Comparison of ENCODE assay signal across 8 mouse cellular contexts in genomic region chr2:32646379-32647056, GRCm38 (mm10). TPM values are rescaled to one million over a fixed set of nuclear protein-coding genes. Genes with fewer than 3 reads are reported as not detected.
DNase-seq lines count a peak whose midpoint lies in the region; ATAC-seq and TF ChIP-seq lines count a peak whose summit lies in the region.

TSS of gene Eng (plus strand) at chr2:32646595.

- H3K9ac ChIP-seq in limb, embryonic 15.5 days: no peak within 1 kb of the TSS
- H3K9ac ChIP-seq in midbrain, embryonic 14.5 days (replicated peaks; ENCODE audit: low read length): no peak within 1 kb of the TSS

- TF ChIP-seq CTCF in cortical plate, adult 2 months (IDR thresholded peaks at IDR 0.05; ENCODE audit: extremely low read depth, insufficient read depth, low read length): no peak

- peak within 1 kb of the TSS; percentile 40 for H3K4me2 ChIP-seq in limb, embryonic 15.5 days
- no peak within 1 kb of the TSS for H3K4me2 ChIP-seq in midbrain, embryonic 14.5 days (ENCODE audit: low read length)

- H3K4me1 ChIP-seq in cortical plate, adult 2 months (ENCODE audit: control insufficient read depth, insufficient read depth, low read length): no peaks in the 10 kb centered on the region
- H3K4me1 ChIP-seq in limb, embryonic 15.5 days: peaks cover 29% of the 10 kb centered on the region
- no peaks in the 10 kb centered on the region for H3K4me1 ChIP-seq in midbrain, embryonic 14.5 days (ENCODE audit: control insufficient read depth, insufficient read depth, low read length)

- H3K27me3 ChIP-seq in limb, embryonic 15.5 days: no peaks in the 10 kb centered on the region
- no peaks in the 10 kb centered on the region for H3K27me3 ChIP-seq in midbrain, embryonic 14.5 days (ENCODE audit: control insufficient read depth, insufficient read depth, low read length)

- H3K4me3 ChIP-seq in cortical plate, adult 2 months (ENCODE audit: insufficient read depth, low read length): peak within 1 kb of the TSS; percentile 24
- peak within 1 kb of the TSS; percentile 34 for H3K4me3 ChIP-seq in limb, embryonic 15.5 days
- H3K4me3 ChIP-seq in midbrain, embryonic 14.5 days (replicated peaks; ENCODE audit: low read depth, low read length): 0 out of 2 replicates have a peak within 1 kb of the TSS, but pooled peaks have one; percentile 7

- ATAC-seq in limb, embryonic 15.5 days (ENCODE audit: insufficient number of reproducible peaks, low FRiP score, low TSS enrichment, low read depth): peak; percentile 56; the same call in 1 of the 2 replicates
- no peak for ATAC-seq in midbrain, embryonic 14.5 days (ENCODE audit: low FRiP score, low TSS enrichment)

- DNase-seq in R1 (ENCODE audit: low read depth, low spot score): peak; percentile 73
- DNase-seq in heart, adult 18-20 months: peak; percentile 87 to 94
- DNase-seq in kidney, adult 11 months: peak; percentile 80
- no peak for DNase-seq in midbrain, embryonic 14.5 days
- DNase-seq in right cerebral cortex, adult 2 months (ENCODE audit: low spot score in 2 of 2): no peak
- no peak for DNase-seq in cerebellum, adult 18-20 months

- 55% methylated on average over 30 of the region's 31 CpGs for WGBS in limb, embryonic 15.5 days
- 58% methylated on average over 31 of the region's 31 CpGs for WGBS in midbrain, embryonic 14.5 days

- no peaks in the 10 kb centered on the region for H3K36me3 ChIP-seq in limb, embryonic 15.5 days
- H3K36me3 ChIP-seq in midbrain, embryonic 14.5 days (ENCODE audit: control insufficient read depth, insufficient read depth, low read length): no peaks in the 10 kb centered on the region

- H3K27ac ChIP-seq in cortical plate, adult 2 months (ENCODE audit: insufficient read depth, low read length): peak within 1 kb of the TSS; percentile 94
- peak within 1 kb of the TSS; percentile 44 for H3K27ac ChIP-seq in limb, embryonic 15.5 days
- no peak within 1 kb of the TSS for H3K27ac ChIP-seq in midbrain, embryonic 14.5 days (replicated peaks; ENCODE audit: low read depth, low read length)

- no peak for TF ChIP-seq POLR2A in cortical plate, adult 2 months (IDR thresholded peaks at IDR 0.05; ENCODE audit: extremely low read depth, insufficient read depth, low read length)

- no peaks in the 10 kb centered on the region for H3K9me3 ChIP-seq in limb, embryonic 15.5 days
- no peaks in the 10 kb centered on the region for H3K9me3 ChIP-seq in midbrain, embryonic 14.5 days (ENCODE audit: control insufficient read depth, low read length)

RNA-seq across cellular contexts. Expression of gene Eng, which starts in this region (rescaled TPM):
- polyA plus RNA-seq in cortical plate, adult 2 months (2012; rRNA removed): 35.1 and 39.0 TPM in 2 replicates
- 100 to 1,000 TPM in 1 of 2 experiments, 10 to 100 TPM in 1; 95.1 to 106 TPM for total RNA-seq in heart, adult 18-20 months (2021)
- 64.6 and 71.5 TPM in 2 replicates for polyA plus RNA-seq in limb, embryonic 15.5 days (2015; fragmentation: Nextera tagmentation; extraction: Ambion mirVana)
- polyA plus RNA-seq in midbrain, embryonic 14.5 days (2014; fragmentation: Nextera tagmentation; extraction: Ambion mirVana): 13.5 and 23.8 TPM in 2 replicates

Comparison
In these comparisons a context has a peak if more than half of its experiments do, and no peak if none do; other contexts are left out.
1. DNase-seq: peak in R1 (single experiment), heart, adult 18-20 months (2 of 2) and kidney, adult 11 months (single experiment); none in midbrain, embryonic 14.5 days (single experiment), right cerebral cortex, adult 2 months (0 of 2) and cerebellum, adult 18-20 months (0 of 2).
2. Peak in every context shown above with its lines, with median percentiles within 50 percentile points of each other: H3K4me3 ChIP-seq.